Mouse (Mus musculus) myocyte (in vitro differentiated cells): ENCODE measurements around the gene Pparg. TPM values are rescaled to one million over a fixed set of nuclear protein-coding genes. Genes with fewer than 3 reads are reported as not detected.
A peak's percentile ranks its signal among the peaks of the same experiment; 100 is the strongest.

Experiments used
- H3K27me3 ChIP-seq: one replicate; pipeline ENCODE4 v1.6.1; 2011; ENCODE audit not compliant: control insufficient read depth, insufficient read depth, insufficient read length
- H3K36me3 ChIP-seq: one replicate; pipeline ENCODE4 v1.6.1; 2011; ENCODE audit not compliant: control insufficient read depth, insufficient read depth
- H3K4me2 ChIP-seq: one replicate; pipeline ENCODE4 v1.6.1; 2011; ENCODE audit warnings: low read depth, control low read depth
- H3K4me3 ChIP-seq: one replicate; pipeline ENCODE4 v1.5.1; 2011; ENCODE audit warnings: mild to moderate bottlenecking, control low read depth, moderate library complexity
- H3K79me2 ChIP-seq: one replicate; pipeline ENCODE4 v1.6.1; 2011; ENCODE audit not compliant: control insufficient read depth, insufficient read depth
- H3ac ChIP-seq: one replicate; pipeline ENCODE4 v1.6.1; 2011; ENCODE audit not compliant: control insufficient read depth, insufficient read length
- CEBPB ChIP-seq: IDR thresholded peaks from 2 replicates; pipeline ENCODE4 v1.6.1; 2011; ENCODE audit warnings: mild to moderate bottlenecking, moderate library complexity; ENCODE audit not compliant: poor library complexity, insufficient read depth, severe bottlenecking
- E2F4 ChIP-seq: IDR thresholded peaks from one replicate; pipeline ENCODE4 v1.6.1; 2011; ENCODE audit warnings: mild to moderate bottlenecking, control low read depth, moderate library complexity; ENCODE audit not compliant: insufficient read depth
- MAX ChIP-seq: IDR thresholded peaks from one replicate; pipeline ENCODE4 v1.6.1; 2011; ENCODE audit warnings: low read depth, mild to moderate bottlenecking, control low read depth
- MYOD1 ChIP-seq, 3 experiments: IDR thresholded peaks; one replicate each; pipeline ENCODE4 v1.6.1; 2011; ENCODE audit warnings: control low read depth in 2 of 3, low read depth in 2 of 3, mild to moderate bottlenecking in 2 of 3, moderate library complexity in 1 of 3; ENCODE audit not compliant: insufficient read length in 2 of 3, control insufficient read depth in 1 of 3
- MYOG ChIP-seq, 3 experiments: IDR thresholded peaks; one replicate each; pipeline ENCODE4 v1.6.1; 2011; ENCODE audit warnings: control low read depth in 2 of 3, low read depth in 2 of 3, mild to moderate bottlenecking in 2 of 3; ENCODE audit not compliant: insufficient read length in 2 of 3, control insufficient read depth in 1 of 3, insufficient read depth in 1 of 3
- POLR2A ChIP-seq: IDR thresholded peaks from one replicate; pipeline ENCODE4 v1.6.1; 2011; ENCODE audit warnings: low read depth, mild to moderate bottlenecking, control low read depth, moderate library complexity; ENCODE audit not compliant: insufficient read length
- POLR2AphosphoS2 ChIP-seq: IDR thresholded peaks from one replicate; pipeline ENCODE4 v1.6.1; 2011; ENCODE audit warnings: low read depth, control low read depth; ENCODE audit not compliant: insufficient read length
- REST ChIP-seq: IDR thresholded peaks from one replicate; pipeline ENCODE4 v1.6.1; 2011; ENCODE audit warnings: mild to moderate bottlenecking, control low read depth, moderate library complexity; ENCODE audit not compliant: insufficient read depth, insufficient read length
- SRF ChIP-seq: IDR thresholded peaks from one replicate; pipeline ENCODE4 v1.6.1; 2011; ENCODE audit warnings: low read depth; ENCODE audit not compliant: control insufficient read depth, insufficient read length
- TCF12 ChIP-seq: IDR thresholded peaks from one replicate; pipeline ENCODE4 v1.6.1; 2011; ENCODE audit warnings: mild to moderate bottlenecking, control low read depth; ENCODE audit not compliant: poor library complexity, insufficient read depth, severe bottlenecking
- TCF3 ChIP-seq: IDR thresholded peaks from one replicate; pipeline ENCODE4 v1.6.1; 2011; ENCODE audit warnings: low read depth, control low read depth; ENCODE audit not compliant: insufficient read length
- USF1 ChIP-seq: IDR thresholded peaks from one replicate; pipeline ENCODE4 v1.6.1; 2011; ENCODE audit warnings: low read depth, mild to moderate bottlenecking, control low read depth, moderate library complexity
- polyA plus RNA-seq: library from polyadenylated mRNA; unstranded; fragments of >200 nt; fragmentation: generic; extraction: Trizol; gene quantifications from one replicate; pipeline ENCODE4 v1.2.1, GENCODE M21; 2012; ENCODE audit warnings: missing spikeins

Pparg gene
- polyA plus RNA-seq, 1 experiment = 2.2 TPM

DNA sequence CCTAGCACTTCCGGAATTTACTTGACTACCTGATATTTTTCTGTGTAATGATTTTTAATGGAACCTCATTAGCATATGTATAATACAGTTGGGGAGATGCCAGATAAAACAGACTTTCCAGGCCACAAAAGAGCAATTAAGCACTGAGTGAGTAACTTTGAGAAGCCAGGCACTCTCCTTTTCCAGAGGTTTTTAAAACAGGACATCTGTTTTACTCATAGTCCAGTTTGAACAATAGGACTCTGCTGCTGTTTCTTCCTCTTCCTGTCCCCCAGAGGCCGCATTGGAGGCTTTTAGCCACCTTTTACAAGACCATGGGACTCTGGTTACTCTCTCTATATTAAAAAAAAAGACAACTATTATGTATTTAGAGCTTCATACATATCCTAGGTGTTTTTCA lies 72.0 kb downstream of the Pparg start:
- H3K79me2 ChIP-seq = no peaks in the 10 kb centered on the region
- H3K4me3 ChIP-seq = no peak overlapping the region
- no peak for TF ChIP-seq TCF12
- TF ChIP-seq POLR2AphosphoS2 = no peak
- no peak for TF ChIP-seq POLR2A
- TF ChIP-seq USF1 = no peak
- TF ChIP-seq SRF = no peak
- H3ac ChIP-seq = no peak overlapping the region
- H3K36me3 ChIP-seq = no peaks in the 10 kb centered on the region
- no peak overlapping the region for H3K4me2 ChIP-seq
- H3K27me3 ChIP-seq = no peaks in the 10 kb centered on the region

DNA sequence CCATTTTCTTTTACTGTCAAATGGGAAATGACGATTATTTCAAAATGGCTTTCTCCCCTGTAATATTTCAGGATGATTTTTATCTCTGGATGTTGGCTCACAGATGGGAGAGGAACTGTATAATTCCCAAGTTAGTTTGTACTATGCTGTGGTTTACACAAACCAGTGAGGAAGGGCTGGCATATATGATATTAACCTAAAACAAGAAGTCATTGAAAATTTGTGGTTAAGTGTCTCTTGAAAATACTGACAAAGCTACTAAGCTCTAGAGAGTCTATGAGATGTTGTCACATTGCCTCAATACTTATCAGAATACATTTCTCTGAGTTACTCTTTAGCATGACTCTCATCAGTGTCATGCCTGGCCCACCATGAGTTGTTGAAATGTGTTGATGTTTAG lies 73.3 kb downstream of the Pparg start:
- no peaks in the 10 kb centered on the region for H3K36me3 ChIP-seq
- no peak overlapping the region for H3K4me2 ChIP-seq
- no peak overlapping the region for H3ac ChIP-seq
- H3K4me3 ChIP-seq = no peak overlapping the region
- TF ChIP-seq SRF = no peak
- no peak for TF ChIP-seq USF1
- no peak for TF ChIP-seq POLR2AphosphoS2
- no peak for TF ChIP-seq MAX
- no peak for TF ChIP-seq MYOG (IDR thresholded peaks at IDR 0.05; ENCODE audit: control insufficient read depth in 1 of 3, insufficient read depth in 1 of 3, insufficient read length in 2 of 3, low read depth in 2 of 3)
- H3K27me3 ChIP-seq = no peaks in the 10 kb centered on the region
- no peaks in the 10 kb centered on the region for H3K79me2 ChIP-seq

DNA sequence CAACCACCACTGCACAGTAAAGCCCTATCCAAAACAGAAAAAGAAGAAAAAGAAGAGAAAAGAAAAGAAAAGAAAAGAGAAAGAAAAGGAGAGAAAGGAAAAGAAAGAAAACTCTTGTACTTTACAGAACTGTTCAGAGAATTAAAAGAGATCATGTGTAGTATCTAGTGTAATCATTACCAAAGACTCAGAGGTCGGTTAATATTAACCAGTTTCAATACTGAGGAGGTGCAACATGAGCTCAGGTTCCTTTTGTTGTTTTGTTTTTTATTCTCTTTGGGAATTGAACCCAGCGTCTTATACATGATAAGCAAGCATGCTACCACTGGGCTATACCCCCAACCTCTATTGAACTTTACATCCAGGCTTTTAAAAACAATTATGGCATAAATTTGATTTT lies 74.1 kb downstream of the Pparg start:
- TF ChIP-seq CEBPB (no peak), POLR2A (no peak), USF1 (no peak), SRF (no peak), MYOG (IDR thresholded peaks at IDR 0.05; ENCODE audit: control insufficient read depth in 1 of 3, insufficient read depth in 1 of 3, insufficient read length in 2 of 3, low read depth in 2 of 3) (no peak), E2F4 (no peak), REST (no peak), TCF12 (no peak), MYOD1 (IDR thresholded peaks at IDR 0.05; ENCODE audit: control insufficient read depth in 1 of 3, insufficient read length in 2 of 3, low read depth in 2 of 3) (no peak), MAX (no peak), POLR2AphosphoS2 (no peak), TCF3 (no peak)
- Histone ChIP-seq H3ac (no peak overlapping the region), H3K4me3 (no peak overlapping the region), H3K27me3 (no peaks in the 10 kb centered on the region), H3K36me3 (no peaks in the 10 kb centered on the region), H3K4me2 (no peak overlapping the region), H3K79me2 (no peaks in the 10 kb centered on the region)

DNA sequence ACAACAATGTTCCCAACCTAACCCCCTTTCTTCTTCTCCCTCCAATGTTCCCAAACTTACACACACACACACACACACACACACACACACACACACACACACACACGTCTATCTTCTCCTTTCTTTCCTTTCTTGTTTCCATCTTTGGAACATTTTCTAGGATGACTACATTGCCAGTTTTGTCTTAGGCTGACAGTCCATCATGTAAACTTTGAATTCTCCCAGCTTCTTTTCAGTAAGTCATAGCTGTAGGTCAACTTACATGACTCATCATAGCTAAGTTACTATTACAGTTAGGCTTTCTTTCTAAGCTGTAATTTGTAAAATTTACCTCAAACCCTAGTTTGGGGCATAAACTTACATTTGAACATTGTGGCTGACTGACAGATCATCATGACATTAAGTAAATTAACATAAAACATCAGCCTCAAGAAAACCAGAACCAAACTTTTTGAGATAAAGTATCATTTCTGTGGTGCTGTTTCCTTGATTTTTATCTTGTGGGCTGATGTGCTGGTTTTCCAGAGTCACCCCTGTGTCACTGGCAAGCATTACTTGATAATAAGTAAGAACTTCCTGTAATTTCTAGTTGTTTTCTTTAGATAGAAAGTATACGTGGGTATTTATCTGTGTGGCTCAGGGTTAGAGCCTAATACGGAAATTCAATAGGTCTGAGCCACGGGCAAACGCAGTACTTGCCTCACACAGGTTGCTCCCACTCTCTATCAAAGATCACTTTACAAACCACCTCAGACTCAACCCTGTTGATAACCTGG lies 79.7 kb downstream of the Pparg start:
- no peak overlapping the region for H3K4me3 ChIP-seq
- TF ChIP-seq POLR2A = no peak
- no peaks in the 10 kb centered on the region for H3K36me3 ChIP-seq

DNA sequence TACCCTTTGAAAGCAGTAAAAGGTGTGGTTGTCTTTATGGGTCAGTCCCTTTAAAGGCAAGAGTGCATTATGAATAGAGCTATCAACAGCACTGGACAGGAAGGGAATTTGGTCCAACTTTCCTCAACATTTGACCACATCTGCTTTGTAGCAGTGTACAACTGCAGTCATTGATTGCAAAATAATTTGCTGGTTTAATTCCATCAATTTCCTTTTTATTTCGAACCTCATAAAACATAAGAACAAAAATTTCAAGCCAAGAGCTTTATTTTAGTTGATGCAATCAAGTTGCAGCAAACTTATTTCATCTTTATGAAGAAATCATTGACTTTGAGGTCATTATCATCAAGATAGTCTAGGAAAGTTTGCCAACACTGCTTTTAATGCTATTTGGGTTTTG lies 91.8 kb downstream of the Pparg start:
- Histone ChIP-seq H3K79me2 (no peaks in the 10 kb centered on the region), H3K27me3 (no peaks in the 10 kb centered on the region), H3K4me2 (no peak overlapping the region), H3K4me3 (no peak overlapping the region), H3K36me3 (no peaks in the 10 kb centered on the region), H3ac (no peak overlapping the region)
- TF ChIP-seq MYOD1 (IDR thresholded peaks at IDR 0.05; ENCODE audit: control insufficient read depth in 1 of 3, insufficient read length in 2 of 3, low read depth in 2 of 3) = no peak
- TF ChIP-seq E2F4 = no peak
- TF ChIP-seq TCF3 = no peak
- no peak for TF ChIP-seq REST
- no peak for TF ChIP-seq MAX
- TF ChIP-seq USF1 = no peak
- no peak for TF ChIP-seq TCF12
- TF ChIP-seq CEBPB = no peak
- no peak for TF ChIP-seq SRF
- TF ChIP-seq MYOG (IDR thresholded peaks at IDR 0.05; ENCODE audit: control insufficient read depth in 1 of 3, insufficient read depth in 1 of 3, insufficient read length in 2 of 3, low read depth in 2 of 3) = no peak

More for the DNA sequence above, 79.7 kb downstream of the Pparg start:
- H3ac ChIP-seq = no peak overlapping the region
- H3K4me2 ChIP-seq = peak overlapping the region; percentile 14
- no peaks in the 10 kb centered on the region for H3K27me3 ChIP-seq
- no peaks in the 10 kb centered on the region for H3K79me2 ChIP-seq
